Mouse (Mus musculus): ENCODE measurements around the gene Zfp639.

DNA sequence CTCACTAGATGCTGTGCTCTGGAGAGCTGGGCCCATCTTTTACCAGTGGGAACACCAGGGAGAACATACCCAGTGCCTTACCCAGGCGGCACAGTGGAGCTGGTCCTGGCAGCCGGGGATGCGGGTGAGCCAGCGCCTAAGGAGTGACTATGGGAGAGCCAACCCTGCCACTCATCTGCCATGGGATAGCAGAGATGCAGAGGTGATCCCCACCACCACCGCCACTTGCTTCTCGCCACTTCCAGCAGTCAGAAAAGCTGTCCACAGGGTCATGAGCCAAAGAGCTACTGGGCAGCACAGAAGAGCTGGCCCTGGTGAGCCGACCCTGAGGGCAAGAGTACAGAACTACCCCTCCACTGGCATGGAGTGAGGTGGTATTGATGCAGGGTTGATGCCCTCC, 30.1 kb upstream of the Zfp639 start:
- TF ChIP-seq CTCF (IDR thresholded peaks at IDR 0.05; ENCODE audit: low read depth, low read length) (no peak), POLR2A (IDR thresholded peaks at IDR 0.05; ENCODE audit: extremely low read depth, insufficient read depth, low read length) (no peak)
